Mouse (Mus musculus) kidney, postnatal 0 days (tissue): ENCODE measurements around the gene Pnmal1. TPM values are rescaled to one million over a fixed set of nuclear protein-coding genes. Genes with fewer than 3 reads are reported as not detected.

Experiments
- ATAC-seq: fragments of 200-750 bp; cut with Nextera tagmentation; replicated peaks from 2 replicates; pipeline ENCODE4 v1.8.0; 2017; ENCODE audit warnings: low read depth, moderate number of reproducible peaks, moderate TSS enrichment, moderate library complexity; ENCODE audit not compliant: low FRiP score
- DNase-seq: peaks from one replicate; pipeline ENCODE4 v3.0.0-alpha.2; 2016; ENCODE audit warnings: low spot score
- H3K27ac ChIP-seq: fragments of 300-500 bp; sonication (generic); 2 replicates; pipeline ENCODE4 v1.5.1; 2014; ENCODE audit warnings: mild to moderate bottlenecking
- H3K27me3 ChIP-seq: fragments of 300-500 bp; sonication (generic); 2 replicates; pipeline ENCODE4 v1.6.1; 2014; ENCODE audit warnings: low read length, mixed read lengths; ENCODE audit not compliant: insufficient read depth
- H3K36me3 ChIP-seq: fragments of 300-500 bp; sonication (generic); 2 replicates; pipeline ENCODE4 v1.6.1; 2014; ENCODE audit warnings: low read length, mixed read lengths; ENCODE audit not compliant: insufficient read depth
- H3K4me1 ChIP-seq: fragments of 300-500 bp; sonication (generic); replicated peaks from 2 replicates; pipeline ENCODE4 v1.6.1; 2014; ENCODE audit warnings: antibody characterized with exemption, low read length, mixed read lengths; ENCODE audit not compliant: insufficient read depth
- H3K4me2 ChIP-seq: fragments of 300-500 bp; sonication (generic); 2 replicates; pipeline ENCODE4 v1.6.1; 2014; ENCODE audit warnings: mild to moderate bottlenecking, low read length, moderate library complexity, mixed read lengths
- H3K4me3 ChIP-seq: fragments of 300-500 bp; sonication (generic); replicated peaks from 2 replicates; pipeline ENCODE4 v1.5.1; 2014; ENCODE audit warnings: low read depth, low read length
- H3K9ac ChIP-seq: fragments of 300-500 bp; sonication (generic); 2 replicates; pipeline ENCODE4 v1.6.1; 2014; ENCODE audit warnings: low read depth, low read length
- H3K9me3 ChIP-seq: fragments of 300-500 bp; sonication (generic); replicated peaks from 2 replicates; pipeline ENCODE4 v1.6.1; 2016; ENCODE audit warnings: low read length, inconsistent platforms, mixed read lengths
- CTCF ChIP-seq: IDR thresholded peaks from 2 replicates; pipeline ENCODE4 v1.5.1; 2016; ENCODE audit warnings: antibody characterized with exemption, low read depth, mild to moderate bottlenecking, moderate library complexity
- WGBS: fragments of 180-500 bp; shearing (Covaris S2); extraction: QIAGEN DNeasy Blood & Tissue Kit; methylation state at CpG from one replicate; pipeline ENCODE4 v1.1.7; 2014; 5-methylcytosine and 5-hydroxymethylcytosine counted together
- polyA plus RNA-seq: library from polyadenylated mRNA; unstranded; fragments of >200 nt; fragmentation: Nextera tagmentation; extraction: Ambion mirVana; gene quantifications from 2 replicates; pipeline ENCODE4 v1.2.1, GENCODE M21; 2015

Pnmal1 gene
- polyA plus RNA-seq, 1 experiment from 2014 or later = 0.28 TPM

DNA sequence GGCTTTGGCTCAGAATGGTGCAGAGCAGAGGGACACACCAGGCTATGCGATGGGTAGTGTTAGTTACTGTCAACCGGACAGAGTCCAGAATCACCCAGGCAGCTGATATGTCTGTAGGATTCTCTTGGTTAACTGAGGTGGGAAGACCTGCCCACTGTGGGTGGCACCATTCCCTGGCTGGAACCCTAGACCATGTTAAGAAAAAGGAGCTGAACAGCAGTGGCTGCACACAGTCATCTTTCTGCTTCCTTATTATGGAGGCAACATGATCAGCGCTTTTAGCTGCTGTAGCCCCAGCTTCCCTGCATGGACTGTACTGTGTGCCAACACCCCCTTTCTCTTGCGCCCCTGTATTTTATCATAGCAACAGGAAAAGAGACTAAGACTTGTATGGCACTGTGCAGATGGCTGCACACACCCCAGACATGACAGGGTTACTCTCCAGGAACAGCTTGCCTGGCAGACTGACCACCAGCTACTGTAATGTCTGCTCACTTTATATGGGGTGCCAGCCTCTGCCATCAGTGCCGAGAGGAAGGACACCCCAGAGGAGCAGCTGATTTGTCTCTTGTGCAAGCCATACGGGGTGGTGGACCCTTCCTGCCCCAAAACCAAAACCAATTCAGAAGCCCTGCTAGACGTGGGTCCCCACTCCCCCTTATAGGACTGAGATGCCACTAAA lies 52.6 kb downstream of the Pnmal1 start:
- WGBS = 94% methylated on average over 7 of the region's 7 CpGs
- Histone ChIP-seq H3K27ac (no peak overlapping the region), H3K9me3 (no peaks in the 10 kb centered on the region), H3K4me1 (no peaks in the 10 kb centered on the region), H3K4me2 (no peak overlapping the region), H3K9ac (no peak overlapping the region), H3K36me3 (peaks cover 66% of the 10 kb centered on the region), H3K27me3 (no peaks in the 10 kb centered on the region), H3K4me3 (no peak overlapping the region)
- no peak for DNase-seq
- ATAC-seq = no peak
- no peak for TF ChIP-seq CTCF

Other genes with a start within 250 kb of the Pnmal1 start
- not detected in 2 replicates for gene Ceacam9, start 237.8 kb upstream of the Pnmal1 start, polyA plus RNA-seq
- 262 and 263 TPM in 2 replicates for gene Ap2s1, start 221.3 kb upstream of the Pnmal1 start, polyA plus RNA-seq
- gene Slc1a5, start 178.3 kb upstream of the Pnmal1 start, polyA plus RNA-seq = 49.0 and 55.8 TPM in 2 replicates
- 65.4 and 71.2 TPM in 2 replicates for gene Strn4, start 143.8 kb upstream of the Pnmal1 start, polyA plus RNA-seq
- gene Fkrp, start 142.9 kb upstream of the Pnmal1 start, polyA plus RNA-seq = 31.0 and 32.0 TPM in 2 replicates
- gene Prkd2, start 116.8 kb upstream of the Pnmal1 start, polyA plus RNA-seq = 12.8 and 15.1 TPM in 2 replicates
- 3.7 and 4.3 TPM in 2 replicates for gene Dact3, start 84.4 kb upstream of the Pnmal1 start, polyA plus RNA-seq
- 7.3 and 8.9 TPM in 2 replicates for gene Gng8, start 67.9 kb upstream of the Pnmal1 start, polyA plus RNA-seq
- 2.2 and 2.3 TPM in 2 replicates for gene Ptgir, start 53.2 kb upstream of the Pnmal1 start, polyA plus RNA-seq
- 134 and 136 TPM in 2 replicates for gene Calm3, start 35.6 kb upstream of the Pnmal1 start, polyA plus RNA-seq
- 7.0 and 8.1 TPM in 2 replicates for gene Pnmal2, start 15.0 kb upstream of the Pnmal1 start, polyA plus RNA-seq
- 0.09 and 0.13 TPM in 2 replicates for gene Gm42372, start 23.4 kb downstream of the Pnmal1 start, polyA plus RNA-seq
- gene Ccdc8, start 33.0 kb downstream of the Pnmal1 start, polyA plus RNA-seq = 15.7 and 16.9 TPM in 2 replicates
- 82.0 and 95.4 TPM in 2 replicates for gene Ppp5c, start 68.2 kb downstream of the Pnmal1 start, polyA plus RNA-seq
- 5.1 and 6.1 TPM in 2 replicates for gene Hif3a, start 102.7 kb downstream of the Pnmal1 start, polyA plus RNA-seq
- gene Psg16, start 114.4 kb downstream of the Pnmal1 start, polyA plus RNA-seq = 0.07 TPM in 1 of 2 replicates, not detected in the other
- gene Ceacam3, start 190.6 kb downstream of the Pnmal1 start, polyA plus RNA-seq = not detected in 2 replicates
- gene Psg29, start 243.8 kb downstream of the Pnmal1 start, polyA plus RNA-seq = not detected in 2 replicates